Mouse (Mus musculus): ENCODE measurements around the gene Rad17.
A peak's percentile ranks its signal among the peaks of the same experiment; 100 is the strongest.

Rad17 gene

DNA sequence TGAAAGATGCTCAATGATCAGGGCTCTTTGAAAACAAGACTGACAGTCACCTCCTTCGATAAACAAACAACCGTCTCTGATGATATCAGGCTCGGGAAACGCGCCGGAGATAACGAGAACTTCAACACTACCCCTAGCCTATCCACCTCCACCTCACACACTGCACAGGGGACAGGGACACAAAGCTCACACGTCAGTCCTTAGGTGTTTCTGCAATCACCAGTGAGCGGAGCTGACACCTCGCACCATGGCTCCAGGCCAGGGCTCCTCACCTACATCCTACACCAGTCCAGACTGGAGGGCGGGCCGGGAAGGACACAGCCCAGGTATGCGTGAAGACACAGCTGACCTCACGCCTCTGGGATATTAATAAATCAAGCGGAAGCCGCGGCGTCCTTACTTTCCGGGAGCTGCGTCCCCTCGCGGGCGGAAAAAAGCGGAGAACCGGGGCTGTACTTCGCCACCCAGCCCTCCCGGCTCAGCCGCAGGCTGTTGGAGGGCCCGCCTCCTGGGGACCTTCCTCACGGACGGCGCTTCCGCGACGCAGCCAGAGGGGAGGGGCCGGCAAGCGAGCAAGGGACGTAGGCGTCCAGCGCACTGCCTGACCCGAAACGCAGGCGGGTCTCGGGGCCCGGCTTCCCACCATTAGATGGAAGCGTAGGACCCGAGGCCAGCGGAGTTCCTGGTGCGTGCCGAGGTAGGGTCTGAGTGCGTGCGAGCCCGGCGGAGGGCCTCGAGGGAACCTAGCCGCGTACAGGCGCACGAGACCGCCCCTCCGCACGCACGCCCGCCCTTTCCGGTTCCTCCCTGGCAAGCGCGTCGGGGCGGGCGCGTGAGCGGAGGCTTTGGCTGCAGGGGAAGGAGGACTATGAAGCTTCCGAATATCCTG lies at the start of gene Rad17, which contains the start of gene Ak6:
Gene Rad17, minus strand, starts transcription at position 502 of the 889 bp plus-strand sequence.
Gene Ak6, plus strand, starts transcription at position 430 of the 889 bp plus-strand sequence.
- DNase-seq (ENCODE audit: low spot score) = peak; percentile 88

DNA sequence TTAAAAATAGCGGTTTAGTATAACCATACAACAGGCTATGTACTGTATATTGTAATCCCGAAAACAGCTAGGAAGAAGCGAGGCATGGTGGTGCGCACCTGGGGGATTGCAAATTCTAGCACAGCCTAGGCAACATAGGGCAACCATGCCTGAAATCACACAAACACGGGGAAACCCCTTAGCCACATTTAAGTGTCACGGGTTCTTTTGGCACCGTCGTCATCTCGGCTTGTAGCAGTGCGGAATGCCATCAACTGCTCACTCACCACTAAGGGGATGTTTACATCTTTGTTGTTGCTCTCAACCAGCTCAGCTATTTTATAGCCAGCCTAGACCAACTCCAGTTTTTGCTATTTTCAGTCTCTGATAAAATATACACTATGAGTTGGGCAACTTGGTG lies 48.0 kb upstream of the Rad17 start:
- no peak for DNase-seq (ENCODE audit: low spot score)

DNA sequence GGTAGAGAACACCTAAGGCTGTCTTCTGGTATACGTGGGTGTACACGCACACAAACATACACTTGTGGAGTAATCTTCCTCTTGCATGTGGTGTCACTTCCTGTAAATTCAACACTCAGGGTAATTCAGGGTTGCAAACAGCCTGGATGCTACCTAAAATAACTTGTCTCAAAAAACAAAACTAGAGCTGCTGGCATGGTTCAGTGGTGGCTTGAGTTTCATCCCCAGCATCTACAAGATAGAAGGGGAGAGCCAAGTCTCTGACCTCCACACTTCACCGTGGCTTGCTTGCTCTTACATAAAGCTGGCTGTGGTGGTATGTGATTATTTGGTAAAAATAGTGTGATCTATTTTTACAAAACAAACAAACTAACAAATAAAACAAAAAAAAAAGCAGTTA lies 46.7 kb upstream of the Rad17 start:
- no peak for DNase-seq (ENCODE audit: low spot score)

DNA sequence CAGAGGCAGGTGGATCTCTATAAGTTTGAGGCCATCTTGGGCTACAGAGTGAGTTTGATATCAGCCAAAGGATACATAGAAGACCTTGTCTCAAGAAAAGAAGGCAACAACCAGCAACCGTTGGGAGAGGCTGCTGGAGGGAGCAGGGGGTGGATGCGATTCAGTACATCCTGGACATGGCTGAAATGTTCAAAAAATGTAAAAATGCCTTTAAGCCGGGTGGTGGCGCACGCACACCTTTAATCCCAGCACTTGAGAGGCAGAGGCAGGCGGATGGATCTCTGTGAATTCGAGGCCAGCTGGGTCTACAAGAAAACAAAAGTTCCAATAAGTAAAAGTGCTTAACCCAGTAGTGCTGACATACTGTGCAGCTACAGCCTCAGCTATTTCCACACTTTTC lies 36.7 kb upstream of the Rad17 start:
- DNase-seq (ENCODE audit: low spot score) = no peak

DNA sequence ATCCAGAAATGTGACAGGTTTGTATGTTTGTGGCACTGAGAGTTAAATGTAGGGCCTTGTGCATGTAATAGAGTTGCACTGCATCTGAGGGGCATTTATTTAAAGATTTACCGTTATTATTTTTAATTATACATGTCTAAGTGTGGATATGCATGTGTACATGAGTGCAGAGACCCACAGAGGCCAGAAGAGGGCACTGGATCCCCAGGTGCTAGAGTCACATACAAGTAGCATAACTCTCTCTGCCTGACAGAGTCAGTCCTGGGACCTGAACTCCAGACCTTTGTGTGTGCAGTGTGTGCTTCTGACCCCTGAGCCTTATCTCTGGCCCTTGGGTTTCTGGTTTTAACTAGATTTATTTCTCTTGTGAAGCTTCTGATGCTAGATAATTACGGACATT lies 33.5 kb upstream of the Rad17 start:
- DNase-seq (ENCODE audit: low spot score) = no peak

DNA sequence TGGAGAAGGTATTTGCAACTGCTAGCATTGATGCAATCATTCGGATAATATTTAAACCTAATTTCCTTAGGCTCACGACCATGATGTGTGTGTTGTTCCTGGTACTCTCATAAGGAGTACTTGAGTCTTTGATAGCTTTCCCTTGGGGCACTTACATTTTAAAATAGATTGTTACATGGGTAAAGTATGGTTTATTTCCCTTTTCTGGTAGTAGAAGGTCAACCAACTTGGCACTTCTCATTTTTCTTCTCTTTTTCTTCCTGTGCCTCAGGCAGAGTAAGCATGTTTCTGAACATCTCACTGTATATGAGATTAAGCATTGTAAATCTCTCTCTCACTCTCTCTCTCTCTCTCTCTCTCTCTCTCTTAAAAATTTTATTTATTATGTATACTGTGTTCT lies 32.0 kb upstream of the Rad17 start:
- no peak for DNase-seq (ENCODE audit: low spot score)

DNA sequence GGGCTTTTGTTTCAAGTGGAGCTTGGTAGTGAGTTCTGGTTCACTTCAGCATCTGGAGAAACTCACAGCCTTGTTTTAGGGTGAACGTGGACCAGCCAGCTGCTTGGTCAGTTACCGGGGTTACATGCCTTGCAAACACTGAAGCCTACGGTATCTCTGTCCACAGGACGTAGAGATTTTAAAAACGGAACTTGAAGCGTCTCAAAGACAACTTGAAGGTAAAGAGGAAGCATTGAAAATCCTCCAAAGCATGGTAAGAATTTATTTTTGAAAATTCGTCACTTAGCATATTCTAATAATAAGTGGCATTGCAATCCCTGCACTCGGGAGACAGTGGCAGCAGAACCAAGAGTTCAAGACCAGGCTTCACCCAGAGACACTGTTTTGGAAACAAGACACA lies 30.8 kb upstream of the Rad17 start:
- DNase-seq (ENCODE audit: low spot score) = no peak

DNA sequence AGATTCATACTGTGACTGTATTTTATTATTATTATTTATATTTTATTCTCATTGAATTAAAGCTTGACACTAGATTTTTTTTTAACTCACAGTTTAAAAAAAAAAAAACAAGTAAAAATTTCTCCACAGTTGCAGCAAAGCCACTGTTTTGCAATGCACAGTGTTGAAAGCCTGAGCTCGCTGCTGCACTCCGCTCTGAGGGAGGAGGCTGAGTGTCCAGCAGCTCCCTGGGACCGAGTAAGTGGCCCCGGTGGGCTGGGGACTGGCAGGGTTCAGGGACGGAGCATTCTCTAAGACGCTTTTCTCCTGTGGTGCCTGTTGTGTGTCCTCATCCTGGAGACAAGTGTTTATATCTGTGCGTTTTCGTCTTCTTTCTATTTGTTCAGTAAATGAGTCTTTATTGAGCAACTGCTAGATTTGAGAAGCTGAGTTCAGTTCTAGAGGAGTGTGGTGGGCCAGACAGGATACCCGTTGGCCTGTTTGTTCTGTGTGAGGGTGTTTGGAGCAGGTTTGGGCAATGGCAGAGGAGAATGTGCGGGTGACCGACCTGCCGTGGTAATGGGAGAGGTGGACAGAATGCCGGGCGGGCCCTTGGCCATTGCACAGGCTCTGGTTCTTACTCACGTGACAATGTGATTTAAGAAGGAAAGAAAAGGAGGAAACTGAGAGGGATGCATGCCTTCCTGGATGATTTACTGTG lies 25.2 kb upstream of the Rad17 start:
- no peak for DNase-seq (ENCODE audit: low spot score)

DNA sequence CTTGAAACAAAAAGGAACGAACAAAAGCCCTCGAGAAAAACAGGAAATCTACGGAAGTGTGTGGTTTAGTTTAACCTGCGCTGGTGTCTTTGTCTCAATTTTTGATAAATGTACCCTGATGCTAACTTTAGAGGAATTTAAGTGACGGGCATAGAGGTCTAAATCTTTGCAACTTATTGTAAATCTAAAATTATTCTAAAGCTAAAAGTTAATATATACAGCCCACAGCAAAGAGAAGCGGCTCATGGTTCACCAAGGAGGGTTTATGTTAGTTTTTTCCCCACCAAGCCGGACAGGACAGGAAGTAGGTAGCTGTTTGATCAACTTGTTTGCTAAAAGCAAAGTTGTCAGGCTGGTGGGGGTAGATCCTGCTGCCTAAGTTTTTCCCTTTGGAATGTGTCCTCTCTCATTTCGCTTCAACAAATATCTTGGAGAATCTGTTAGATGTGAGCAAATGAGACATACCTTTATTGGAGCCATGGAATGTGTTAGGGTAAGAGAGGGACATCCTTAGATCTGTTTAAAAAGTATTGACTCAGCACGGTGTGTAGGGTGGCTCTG lies 19.4 kb upstream of the Rad17 start:
- no peak for DNase-seq (ENCODE audit: low spot score)

DNA sequence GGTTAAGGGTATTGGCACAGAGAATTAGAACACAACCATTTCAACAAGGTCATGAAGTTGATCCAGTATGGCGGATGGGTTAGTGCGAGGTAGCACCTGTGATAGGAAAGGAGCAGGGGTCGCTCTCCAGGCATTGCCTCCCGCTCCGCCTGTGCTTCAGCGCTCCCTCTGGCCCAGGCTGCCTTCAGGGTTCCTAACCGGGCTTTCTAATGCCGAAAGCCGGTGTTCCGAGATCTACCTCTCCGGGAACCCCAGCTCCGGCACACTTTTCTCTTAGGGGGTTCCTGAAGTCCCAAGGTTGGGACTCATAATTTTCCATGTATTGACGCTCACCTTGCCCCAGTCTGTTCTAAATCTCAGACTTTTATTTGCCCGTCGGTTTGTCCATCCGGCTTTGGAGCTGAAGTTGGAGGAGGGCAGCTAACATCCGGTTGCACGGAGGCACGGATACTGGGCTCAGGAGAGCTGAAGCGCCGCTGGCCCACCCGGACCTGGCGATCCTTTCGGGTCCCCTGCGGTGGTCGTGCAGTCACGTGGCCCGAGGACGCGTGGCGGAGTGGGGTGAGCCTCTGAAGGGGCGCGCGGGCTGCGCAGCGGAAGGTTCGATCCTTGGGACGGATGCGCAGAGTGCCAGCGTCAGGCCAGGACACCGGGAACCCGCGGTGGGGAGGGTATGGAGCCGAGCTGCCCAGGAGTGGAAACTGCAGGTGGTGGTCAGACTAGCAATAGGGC lies 18.6 kb upstream of the Rad17 start, which contains the start of gene Ccdc125:
Gene Ccdc125, plus strand, starts transcription at position 427 of the 732 bp plus-strand sequence.
- no peak for DNase-seq (ENCODE audit: low spot score)

DNA sequence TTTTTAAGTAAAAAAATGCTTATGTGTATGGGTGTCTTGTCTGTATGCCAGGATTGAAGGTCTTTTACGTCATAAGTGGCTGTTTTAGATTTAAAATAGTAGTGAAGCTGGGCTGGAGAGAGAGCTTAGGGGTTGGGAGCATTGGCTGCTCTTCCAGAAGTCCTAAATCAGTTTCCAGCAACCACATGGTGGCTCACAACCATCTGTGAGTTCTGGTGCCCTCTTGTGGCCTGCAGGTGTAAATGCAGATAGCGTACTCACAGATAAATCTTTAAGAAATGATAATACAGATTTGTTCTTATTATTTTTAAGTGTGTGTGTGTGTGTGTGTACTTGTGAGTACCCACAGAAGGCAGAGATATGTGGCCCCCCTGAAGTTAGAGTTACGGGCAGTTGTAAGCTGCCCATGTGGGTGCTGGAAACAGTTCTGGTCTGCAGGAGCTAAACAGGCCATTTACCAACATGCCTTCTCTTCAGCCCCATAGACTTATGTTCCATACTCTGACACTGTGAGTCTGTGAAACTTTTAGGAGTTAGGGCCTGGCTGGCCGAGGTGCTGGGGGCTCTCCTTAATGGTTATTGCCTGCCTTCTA lies 9.1 kb upstream of the Rad17 start:
- DNase-seq (ENCODE audit: low spot score) = no peak

DNA sequence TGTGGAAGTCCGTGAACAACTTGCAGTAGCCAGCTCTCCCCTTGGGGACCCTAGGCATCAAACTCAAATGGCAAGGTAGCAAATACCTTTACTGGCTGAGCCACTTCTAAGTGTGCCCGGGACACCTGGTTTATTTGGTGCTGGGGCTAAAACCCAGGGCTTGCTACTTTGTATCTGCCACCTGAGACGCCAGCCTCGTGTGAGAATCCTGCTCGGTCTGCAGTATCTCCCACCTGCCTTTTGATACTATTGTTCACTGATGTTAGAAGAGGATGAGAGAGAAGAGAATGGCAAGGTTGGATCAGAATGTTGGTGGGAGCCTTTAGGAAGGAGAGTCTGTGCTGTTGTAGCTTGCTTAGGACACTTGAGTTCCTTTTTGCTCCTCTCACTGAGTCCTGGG lies 7.2 kb upstream of the Rad17 start:
- DNase-seq (ENCODE audit: low spot score) = no peak

DNA sequence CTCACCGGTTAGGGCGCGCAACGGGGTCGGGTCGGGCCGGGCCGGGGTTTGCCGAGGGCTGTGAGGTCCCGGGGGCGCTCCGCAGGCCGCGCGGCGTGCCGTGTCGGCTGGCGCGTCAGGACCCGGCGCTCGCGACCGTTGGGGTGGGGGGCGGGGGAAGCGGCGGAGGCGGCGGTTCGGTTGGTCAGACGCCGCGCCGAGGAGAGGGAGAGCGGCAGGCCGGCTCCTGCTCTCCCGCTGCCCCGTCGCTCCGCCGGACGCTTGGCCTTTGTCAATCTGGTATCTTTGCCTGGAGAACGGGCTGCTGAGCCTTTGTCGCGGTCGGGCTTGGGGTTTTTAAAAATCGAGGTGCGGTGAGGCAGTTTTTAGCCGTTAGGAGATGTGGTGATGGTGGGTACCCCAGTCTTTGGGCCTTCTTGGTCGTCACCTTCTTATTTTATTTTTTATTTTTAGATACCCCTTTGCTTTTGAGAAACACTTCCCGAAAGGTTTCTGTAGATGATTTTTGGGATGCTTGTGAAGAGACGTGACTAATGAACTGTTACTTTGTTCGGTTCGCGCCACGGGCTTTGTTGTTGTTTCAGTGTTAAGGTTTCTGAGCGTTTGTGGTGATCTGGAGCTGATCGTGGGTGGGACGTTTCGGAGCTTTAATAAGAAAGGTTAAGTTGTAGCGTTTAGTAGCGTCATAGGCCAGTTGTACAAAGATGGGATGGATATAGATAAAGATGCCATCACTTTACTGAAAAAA lies 762 bp upstream of the Rad17 start, which contains the start of gene Taf9:
Gene Taf9, plus strand, starts transcription at position 141 of the 748 bp plus-strand sequence.
- DNase-seq (ENCODE audit: low spot score) = no peak

DNA sequence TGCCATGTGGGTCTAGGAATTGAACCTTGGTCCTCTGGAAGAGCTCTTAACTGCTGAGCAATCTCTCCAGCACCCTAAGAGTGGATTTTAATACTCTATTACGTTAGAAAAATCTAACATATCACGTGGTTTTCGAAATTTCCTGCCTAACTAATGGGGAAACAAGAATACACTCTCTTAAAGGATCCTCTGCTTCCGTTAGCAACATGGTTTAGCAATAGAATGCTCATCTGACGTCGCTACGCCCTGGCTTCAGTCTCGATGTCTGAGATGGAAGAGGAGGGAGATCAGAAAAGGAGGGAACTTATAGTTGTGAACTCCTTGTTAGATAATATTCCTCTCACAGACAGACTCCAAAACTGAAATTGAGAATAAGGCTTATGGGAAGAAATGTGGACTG lies 2.6 kb downstream of the Rad17 start:
- no peak for DNase-seq (ENCODE audit: low spot score)

DNA sequence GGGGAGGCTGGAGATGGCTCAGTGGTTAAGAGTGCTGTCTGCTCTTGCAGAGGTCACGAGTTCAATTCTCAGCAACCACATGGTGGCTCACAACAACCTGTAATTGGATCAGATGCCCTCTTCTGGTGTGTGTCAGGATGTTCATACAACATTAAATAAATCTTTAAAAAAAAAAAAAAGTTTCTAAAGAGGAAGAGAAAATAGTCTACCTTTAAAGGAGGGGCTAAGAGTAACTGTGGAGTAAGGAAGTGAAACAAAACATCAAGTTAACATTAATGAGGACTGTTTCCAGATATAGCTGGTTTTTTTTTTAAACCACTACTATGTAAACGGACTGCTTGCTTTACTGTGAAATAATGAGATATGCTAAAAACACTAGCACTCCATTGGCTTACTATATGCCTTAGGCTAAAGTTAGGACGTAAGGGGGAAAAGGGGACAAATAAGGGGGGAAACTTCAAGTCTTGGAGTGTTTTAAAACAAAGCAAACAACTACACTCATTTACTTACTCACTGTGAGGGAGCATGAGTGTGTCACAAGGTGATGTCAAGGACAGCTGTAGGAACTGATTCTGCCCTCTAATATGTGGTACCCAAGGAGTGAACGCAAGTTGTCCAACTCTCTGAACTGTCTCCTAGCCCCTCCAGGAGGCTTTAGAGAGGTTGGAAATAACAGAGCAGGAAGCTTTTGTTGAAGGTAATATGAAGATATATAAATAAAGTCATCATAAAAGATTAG lies 8.2 kb downstream of the Rad17 start:
- DNase-seq (ENCODE audit: low spot score) = no peak

DNA sequence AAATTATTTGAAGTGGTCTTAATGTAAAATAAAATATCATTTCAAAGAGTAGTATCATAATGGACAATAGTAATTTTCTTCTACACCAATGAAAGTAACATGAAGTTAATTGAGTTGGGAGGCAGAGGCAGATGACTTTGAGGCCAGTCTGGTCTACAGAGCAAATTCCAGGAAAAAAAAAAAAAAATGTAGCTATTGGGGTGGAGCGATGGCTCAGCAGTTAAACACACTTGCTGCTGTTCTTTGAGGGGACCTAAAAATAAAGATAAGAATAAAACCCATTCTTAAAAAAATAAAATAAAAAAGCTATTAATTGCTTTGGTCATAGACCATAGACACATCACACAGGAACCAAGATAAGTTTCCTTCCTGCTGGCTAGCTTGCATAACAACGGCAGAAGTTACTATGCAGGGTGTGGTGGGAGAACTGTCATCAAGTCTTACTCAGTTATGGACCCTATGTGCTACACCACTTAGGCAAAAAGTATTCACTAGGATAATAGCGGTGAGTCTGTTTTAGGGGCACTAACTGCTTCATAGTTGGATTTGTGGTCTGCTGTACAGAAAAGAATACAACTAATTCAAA lies 16.7 kb downstream of the Rad17 start:
- no peak for DNase-seq (ENCODE audit: low spot score)

DNA sequence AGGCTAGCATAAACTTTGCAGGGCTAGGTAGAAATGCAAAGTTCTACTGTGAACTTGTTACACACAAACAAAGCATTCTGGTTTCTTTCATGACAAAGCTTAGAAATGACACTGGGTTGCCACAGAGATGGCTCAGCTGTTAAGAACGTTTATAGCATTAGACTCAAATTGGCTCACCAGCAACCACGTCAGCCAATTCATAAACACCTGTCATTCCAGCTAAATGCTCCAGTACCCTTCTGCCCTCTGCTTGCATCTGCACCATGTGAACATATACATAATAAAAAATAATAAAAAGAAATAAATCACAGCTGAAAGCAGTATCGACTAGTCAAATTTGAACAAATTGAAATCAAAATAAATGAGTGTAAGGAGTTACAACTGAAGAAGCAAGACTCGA lies 28.6 kb downstream of the Rad17 start:
- DNase-seq (ENCODE audit: low spot score) = no peak

DNA sequence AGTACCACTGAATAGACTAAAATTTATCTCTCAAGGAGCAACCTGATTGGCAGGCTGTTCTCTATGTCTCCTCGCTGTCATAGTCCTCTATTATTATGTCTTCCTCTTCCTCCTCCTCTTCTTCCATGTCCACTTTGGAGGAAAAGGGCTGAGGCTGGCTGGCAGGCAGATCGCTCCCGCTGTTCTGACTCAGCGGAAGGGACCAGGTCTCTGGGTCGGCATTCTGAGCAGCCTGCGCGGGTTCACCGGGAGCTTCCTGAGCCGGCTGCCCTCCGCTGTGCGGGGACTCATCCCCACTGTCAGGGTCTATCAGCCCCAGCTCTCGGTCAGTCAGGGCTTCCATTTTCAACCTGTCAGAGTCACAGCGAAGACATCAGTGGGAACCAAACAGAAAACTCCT lies 33.3 kb downstream of the Rad17 start:
- no peak for DNase-seq (ENCODE audit: low spot score)

DNA sequence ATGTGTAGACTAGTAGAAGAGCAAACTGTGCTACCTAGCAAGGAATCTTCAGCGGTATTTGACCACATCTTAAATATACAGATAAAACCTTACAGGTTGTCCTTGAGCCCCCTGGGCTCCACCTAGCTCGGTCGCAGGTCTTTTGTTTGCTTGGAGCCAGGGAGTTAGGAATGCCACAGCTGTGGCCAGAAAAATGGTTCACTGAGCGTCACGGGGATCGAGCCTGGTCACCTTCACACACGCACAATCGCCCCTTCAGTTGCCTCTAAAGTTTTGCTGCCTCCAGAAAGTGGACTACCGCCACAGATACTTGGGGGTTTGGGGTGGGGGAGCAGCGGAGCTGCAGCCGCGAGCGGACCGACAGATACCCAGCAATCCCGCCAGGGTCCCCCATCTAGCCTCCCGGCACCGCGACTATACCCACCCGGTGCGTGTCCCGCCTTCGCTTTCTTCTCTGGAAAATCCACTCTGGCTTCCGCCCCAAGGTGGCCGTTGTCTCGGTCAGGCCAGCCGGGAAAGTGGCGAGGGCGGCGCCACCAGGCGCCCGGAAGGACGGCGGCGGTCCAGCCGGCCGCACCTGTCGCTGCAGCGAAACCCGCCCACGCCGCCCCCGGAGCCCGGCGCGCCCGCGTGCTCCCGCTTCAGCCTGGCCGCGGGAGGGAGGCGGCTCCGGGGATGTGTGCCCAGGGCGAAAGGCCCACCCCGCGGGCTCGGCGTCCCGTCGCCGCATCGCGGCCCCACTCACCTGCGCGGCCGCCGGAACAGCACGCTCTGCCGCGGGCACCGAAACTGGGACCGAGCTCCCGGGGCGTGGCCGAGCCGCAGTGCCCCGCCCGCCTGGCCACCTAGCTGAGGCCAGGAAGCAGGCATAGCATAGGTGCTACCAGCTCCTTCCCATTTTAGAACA lies 34.4 kb downstream of the Rad17 start, which contains the start of gene Marveld2:
Gene Marveld2, minus strand, starts transcription at position 791 of the 907 bp plus-strand sequence.
- peak; percentile 7 for DNase-seq (ENCODE audit: low spot score)

All from left cerebral cortex, adult 11 months (tissue).